Mouse (Mus musculus) liver, adult 2 months (tissue): ENCODE measurements around the gene Pea15a. TPM values are rescaled to one million over a fixed set of nuclear protein-coding genes. Genes with fewer than 3 reads are reported as not detected.
A peak's percentile ranks its signal among the peaks of the same experiment; 100 is the strongest.

ENCODE experiments used
- DNase-seq: peaks from one replicate; pipeline ENCODE4 v3.0.0-alpha.2; 2011; ENCODE audit warnings: low read depth, low spot score; ENCODE audit errors: extremely low read depth
- H3K27ac ChIP-seq: fragments of 200-500 bp; replicated peaks from 2 replicates; pipeline ENCODE4 v1.5.1; 2012; ENCODE audit warnings: low read depth, mild to moderate bottlenecking, control low read depth, inconsistent platforms, low read length; ENCODE audit not compliant: insufficient read depth
- H3K27me3 ChIP-seq: fragments of 200-500 bp; 2 replicates; pipeline ENCODE4 v1.6.1; 2012; ENCODE audit warnings: mild to moderate bottlenecking, moderate library complexity, low read length, inconsistent platforms; ENCODE audit not compliant: control insufficient read depth, insufficient read depth
- H3K36me3 ChIP-seq: fragments of 200-500 bp; 2 replicates; pipeline ENCODE4 v1.6.1; 2012; ENCODE audit warnings: low read length, inconsistent platforms; ENCODE audit not compliant: control insufficient read depth, insufficient read depth
- H3K4me1 ChIP-seq: fragments of 200-500 bp; 2 replicates; pipeline ENCODE4 v1.6.1; 2011; ENCODE audit warnings: low read length; ENCODE audit not compliant: control insufficient read depth, insufficient read depth
- H3K4me3 ChIP-seq: fragments of 200-500 bp; 2 replicates; pipeline ENCODE4 v1.5.1; 2011; ENCODE audit warnings: low read depth, mild to moderate bottlenecking, control low read depth, low read length, moderate library complexity; ENCODE audit not compliant: insufficient read depth
- H3K79me2 ChIP-seq: fragments of 200-500 bp; 2 replicates; pipeline ENCODE4 v1.6.1; 2012; ENCODE audit warnings: inconsistent platforms, mild to moderate bottlenecking, low read length, moderate library complexity; ENCODE audit not compliant: control insufficient read depth, insufficient read depth
- H3K9ac ChIP-seq: fragments of 200-500 bp; 2 replicates; pipeline ENCODE4 v1.6.1; 2012; ENCODE audit warnings: low read depth, mild to moderate bottlenecking, control low read depth, inconsistent platforms, low read length
- CTCF ChIP-seq: fragments of 200-500 bp; IDR thresholded peaks from 2 replicates; pipeline ENCODE4 v1.5.1; 2011; ENCODE audit warnings: low read depth, low read length, control low read depth
- POLR2A ChIP-seq: fragments of 200-500 bp; IDR thresholded peaks from 2 replicates; pipeline ENCODE4 v1.6.1; 2011; ENCODE audit warnings: low read length, control low read depth; ENCODE audit not compliant: insufficient read depth; ENCODE audit errors: extremely low read depth
- WGBS: fragments of 180-500 bp; shearing (Covaris S2); methylation state at CpG from one replicate; pipeline ENCODE4 v1.1.7; 2018; 5-methylcytosine and 5-hydroxymethylcytosine counted together
- polyA plus RNA-seq: library from polyadenylated mRNA; depleted of rRNA; stranded (reverse); fragments of >200 nt; gene quantifications from 2 replicates; pipeline ENCODE4 v1.2.3, GENCODE M21; 2012
- total RNA-seq: library from RNA; depleted of rRNA; stranded (reverse); fragments of >200 nt; gene quantifications from 2 replicates; pipeline ENCODE4 v1.2.3, GENCODE M21; 2014

Pea15a gene
- total and polyA plus RNA-seq, 2 experiments = 9.4 to 10.2 TPM

- Histone ChIP-seq H3K79me2 (no peaks in the 10 kb centered on the region), H3K4me1 (0 out of 2 replicates have a peak, but pooled peaks cover 3% of the 10 kb centered on the region), H3K4me3 (no peak within 1 kb of the TSS), H3K27me3 (no peaks in the 10 kb centered on the region), H3K9ac (no peak within 1 kb of the TSS), H3K36me3 (no peaks in the 10 kb centered on the region), H3K27ac (peak within 1 kb of the TSS; percentile 59)
- TF ChIP-seq CTCF (no peak), POLR2A (no peak)
- 90% methylated on average over 19 of the region's 19 CpGs for WGBS
- no peak for DNase-seq
Observed at GRCm38 (mm10) chr1:172219451-172220406, 13.1 kb upstream of the Pea15a start, which contains the start of gene Casq1. TSS of gene Casq1 (minus strand) at chr1:172219868.

GRCm38 (mm10) chr1:172218164-172218910, 11.7 kb upstream of the Pea15a start:
- WGBS = 88% methylated on average over 15 of the region's 15 CpGs

GRCm38 (mm10) chr1:172217148-172217547, 10.5 kb upstream of the Pea15a start:
- Histone ChIP-seq H3K27me3 (no peaks in the 10 kb centered on the region), H3K9ac (peak overlapping the region; percentile 39), H3K36me3 (no peaks in the 10 kb centered on the region), H3K4me3 (peak overlapping the region; percentile 24; the same call in 1 of the 2 replicates), H3K79me2 (no peaks in the 10 kb centered on the region), H3K4me1 (0 out of 2 replicates have a peak, but pooled peaks cover 5% of the 10 kb centered on the region), H3K27ac (peak overlapping the region; percentile 47)
- DNase-seq = peak; percentile 79
- peak; percentile 97 for TF ChIP-seq CTCF
- TF ChIP-seq POLR2A = no peak
- WGBS = 2% methylated on average over 5 of the region's 5 CpGs

More at GRCm38 (mm10) chr1:172218164-172218910, 11.7 kb upstream of the Pea15a start:
- TF ChIP-seq POLR2A = no peak
- TF ChIP-seq CTCF = no peak
- Histone ChIP-seq H3K4me3 (no peak overlapping the region), H3K36me3 (no peaks in the 10 kb centered on the region), H3K27me3 (no peaks in the 10 kb centered on the region), H3K79me2 (no peaks in the 10 kb centered on the region), H3K27ac (no peak overlapping the region), H3K4me1 (0 out of 2 replicates have a peak, but pooled peaks cover 3% of the 10 kb centered on the region), H3K9ac (no peak overlapping the region)
- DNase-seq = no peak

GRCm38 (mm10) chr1:172214748-172215147, 8.1 kb upstream of the Pea15a start:
- Histone ChIP-seq H3K27me3 (no peaks in the 10 kb centered on the region), H3K9ac (no peak overlapping the region), H3K27ac (no peak overlapping the region), H3K4me1 (0 out of 2 replicates have a peak, but pooled peaks cover 5% of the 10 kb centered on the region), H3K4me3 (no peak overlapping the region), H3K79me2 (no peaks in the 10 kb centered on the region), H3K36me3 (no peaks in the 10 kb centered on the region)
- TF ChIP-seq POLR2A = no peak
- TF ChIP-seq CTCF = no peak
- 47% methylated on average over 3 of the region's 3 CpGs for WGBS
- no peak for DNase-seq

- TF ChIP-seq POLR2A = no peak
- no peak for TF ChIP-seq CTCF
- Histone ChIP-seq H3K27me3 (no peaks in the 10 kb centered on the region), H3K4me3 (no peak overlapping the region), H3K9ac (no peak overlapping the region), H3K4me1 (0 out of 2 replicates have a peak, but pooled peaks cover 5% of the 10 kb centered on the region), H3K79me2 (no peaks in the 10 kb centered on the region), H3K27ac (no peak overlapping the region), H3K36me3 (no peaks in the 10 kb centered on the region)
- 61% methylated on average over 4 of the region's 4 CpGs for WGBS
- DNase-seq = no peak
Observed at GRCm38 (mm10) chr1:172213771-172214170, 7.2 kb upstream of the Pea15a start.
